8 mouse cellular contexts compared by ENCODE assay signal in the genomic region with DNA sequence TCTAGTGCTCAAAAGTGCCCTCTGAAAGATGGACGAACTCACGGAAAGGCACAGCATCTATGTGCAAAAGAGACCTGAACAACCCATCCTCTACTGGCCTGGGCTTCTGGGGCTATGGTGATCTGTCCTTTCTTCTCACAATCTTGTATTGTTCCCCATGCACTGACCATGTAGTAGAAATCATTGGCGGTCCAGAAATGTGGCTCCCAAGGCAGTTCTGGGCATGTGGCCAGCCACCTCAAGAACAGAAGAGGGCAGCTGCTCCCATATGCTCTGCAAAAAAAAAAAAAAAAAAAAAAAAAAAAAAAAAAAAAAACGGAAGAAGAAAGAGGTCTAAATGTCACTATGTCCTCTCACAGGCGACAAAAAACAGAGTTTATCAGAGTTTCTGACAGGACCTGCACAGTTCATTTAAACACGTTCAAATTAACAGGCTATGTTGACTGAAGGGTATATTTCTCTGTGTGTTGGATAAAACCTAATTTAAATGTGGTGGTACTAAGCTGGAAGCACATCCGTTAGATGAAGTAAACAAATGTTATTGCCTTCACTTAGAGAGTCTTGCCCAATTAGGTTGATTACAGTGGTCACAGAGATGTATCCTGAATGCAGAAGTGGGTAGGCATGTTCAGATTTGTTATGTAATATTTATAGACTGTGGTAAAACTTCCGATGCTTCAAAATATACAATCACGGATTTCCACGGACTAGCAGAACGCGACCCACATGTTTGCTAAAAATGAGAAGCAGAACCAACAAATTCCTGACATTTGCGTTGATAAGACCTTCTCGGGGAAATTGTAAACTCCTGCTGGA.
A peak's percentile ranks its signal among the peaks of the same experiment; 100 is the strongest.
DNase-seq lines count a peak whose midpoint lies in the region; ATAC-seq and TF ChIP-seq lines count a peak whose summit lies in the region.

No protein-coding gene starts in this region.

- no peak for ATAC-seq in hindbrain, embryonic 14.5 days (ENCODE audit: low FRiP score)
- no peak for ATAC-seq in hindbrain, embryonic 16.5 days
- ATAC-seq in lung, postnatal 0 days = 0 out of 2 replicates have a peak, but pooled peaks have one; percentile 26
- ATAC-seq in hindbrain, embryonic 12.5 days (ENCODE audit: low FRiP score) = no peak

- H3K27me3 ChIP-seq in hindbrain, embryonic 14.5 days (ENCODE audit: control insufficient read depth, insufficient read depth, low read length) = no peaks in the 10 kb centered on the region
- H3K27me3 ChIP-seq in hindbrain, embryonic 16.5 days (replicated peaks; ENCODE audit: control insufficient read depth, insufficient read depth, low read length) = no peaks in the 10 kb centered on the region
- H3K27me3 ChIP-seq in lung, postnatal 0 days (replicated peaks; ENCODE audit: insufficient read depth, low read length) = no peaks in the 10 kb centered on the region
- no peaks in the 10 kb centered on the region for H3K27me3 ChIP-seq in hindbrain, embryonic 12.5 days

- H3K4me2 ChIP-seq in hindbrain, embryonic 14.5 days (replicated peaks) = no peak overlapping the region
- H3K4me2 ChIP-seq in hindbrain, embryonic 16.5 days (ENCODE audit: low read length) = no peak overlapping the region
- H3K4me2 ChIP-seq in lung, postnatal 0 days (replicated peaks; ENCODE audit: low read depth, low read length) = peak overlapping the region; percentile 22
- no peak overlapping the region for H3K4me2 ChIP-seq in hindbrain, embryonic 12.5 days (replicated peaks)

- TF ChIP-seq CTCF in lung, postnatal 0 days (IDR thresholded peaks at IDR 0.05) = no peak

- H3K9me3 ChIP-seq in hindbrain, embryonic 14.5 days (ENCODE audit: control insufficient read depth, low read length) = no peaks in the 10 kb centered on the region
- H3K9me3 ChIP-seq in hindbrain, embryonic 16.5 days (ENCODE audit: control insufficient read depth, low read length) = no peaks in the 10 kb centered on the region
- H3K9me3 ChIP-seq in lung, postnatal 0 days (ENCODE audit: low read length) = no peaks in the 10 kb centered on the region; the same call in 1 of the 2 replicates
- H3K9me3 ChIP-seq in hindbrain, embryonic 12.5 days (replicated peaks) = no peaks in the 10 kb centered on the region

- H3K9ac ChIP-seq in hindbrain, embryonic 14.5 days = no peak overlapping the region
- no peak overlapping the region for H3K9ac ChIP-seq in hindbrain, embryonic 16.5 days (ENCODE audit: low read depth, low read length)
- H3K9ac ChIP-seq in lung, postnatal 0 days (replicated peaks; ENCODE audit: low read depth) = no peak overlapping the region
- H3K9ac ChIP-seq in hindbrain, embryonic 12.5 days = no peak overlapping the region

- H3K4me1 ChIP-seq in hindbrain, embryonic 14.5 days (replicated peaks; ENCODE audit: control insufficient read depth, insufficient read depth, low read length) = peaks cover 4% of the 10 kb centered on the region
- H3K4me1 ChIP-seq in hindbrain, embryonic 16.5 days (ENCODE audit: control insufficient read depth, insufficient read depth, low read depth, low read length) = no peaks in the 10 kb centered on the region; the same call in 1 of the 2 replicates
- H3K4me1 ChIP-seq in lung, postnatal 0 days (ENCODE audit: insufficient read depth, low read depth, low read length) = peaks cover 6% of the 10 kb centered on the region; the same call in 1 of the 2 replicates
- H3K4me1 ChIP-seq in hindbrain, embryonic 12.5 days = no peaks in the 10 kb centered on the region

- TF ChIP-seq EP300 in lung, postnatal 0 days (IDR thresholded peaks at IDR 0.05) = no peak

- H3K27ac ChIP-seq in hindbrain, embryonic 14.5 days = no peak overlapping the region
- no peak overlapping the region for H3K27ac ChIP-seq in hindbrain, embryonic 16.5 days (ENCODE audit: low read depth, low read length)
- H3K27ac ChIP-seq in lung, postnatal 0 days (ENCODE audit: low read length) = no peak overlapping the region
- H3K27ac ChIP-seq in hindbrain, embryonic 12.5 days = no peak overlapping the region

- 75% methylated on average over 14 of the region's 14 CpGs for WGBS in hindbrain, embryonic 14.5 days
- 73% methylated on average over 14 of the region's 14 CpGs for WGBS in hindbrain, embryonic 16.5 days
- WGBS in lung, postnatal 0 days = 34% methylated on average over 14 of the region's 14 CpGs
- WGBS in hindbrain, embryonic 12.5 days = 84% methylated on average over 14 of the region's 14 CpGs

- peak; percentile 41 for DNase-seq in hindbrain, embryonic 14.5 days (ENCODE audit: low spot score)
- DNase-seq in adrenal gland, postnatal 10 days = peak; percentile 43
- DNase-seq in cerebellum, postnatal 25 days = peak; percentile 85 to 91
- DNase-seq in lung, postnatal 0 days (ENCODE audit: low spot score) = peak; percentile 73
- DNase-seq in urinary bladder, adult 2 months (ENCODE audit: low spot score) = no peak
- DNase-seq in left cerebral cortex, adult 11 months (ENCODE audit: low spot score) = no peak

- H3K4me3 ChIP-seq in hindbrain, embryonic 14.5 days (replicated peaks; ENCODE audit: low read length) = no peak overlapping the region
- no peak overlapping the region for H3K4me3 ChIP-seq in hindbrain, embryonic 16.5 days (ENCODE audit: low read length)
- H3K4me3 ChIP-seq in lung, postnatal 0 days (ENCODE audit: low read depth, low read length) = no peak overlapping the region
- no peak overlapping the region for H3K4me3 ChIP-seq in hindbrain, embryonic 12.5 days

- no peaks in the 10 kb centered on the region for H3K36me3 ChIP-seq in hindbrain, embryonic 14.5 days (replicated peaks; ENCODE audit: control insufficient read depth, insufficient read depth)
- H3K36me3 ChIP-seq in hindbrain, embryonic 16.5 days (ENCODE audit: control insufficient read depth, insufficient read depth, low read length) = no peaks in the 10 kb centered on the region
- H3K36me3 ChIP-seq in lung, postnatal 0 days (ENCODE audit: insufficient read depth, low read length) = no peaks in the 10 kb centered on the region
- H3K36me3 ChIP-seq in hindbrain, embryonic 12.5 days = no peaks in the 10 kb centered on the region

Comparison
In these comparisons a context has a peak if more than half of its experiments do, and no peak if none do; other contexts are left out.
1. DNase-seq: peak in hindbrain, embryonic 14.5 days (single experiment), adrenal gland, postnatal 10 days (single experiment), cerebellum, postnatal 25 days (2 of 2) and lung, postnatal 0 days (single experiment); none in urinary bladder, adult 2 months (single experiment) and left cerebral cortex, adult 11 months (single experiment).